Mouse (Mus musculus) heart, postnatal 36 days (tissue): Measurements from ENCODE around the gene Eri3. TPM values are rescaled to one million over a fixed set of nuclear protein-coding genes. Genes with fewer than 3 reads are reported as not detected.
A peak's percentile ranks its signal among the peaks of the same experiment; 100 is the strongest.

Experiments
- DNase-seq, 2 experiments: peaks; one replicate each; pipeline ENCODE4 v3.0.0; 2021 to 2022
- intact Hi-C: fragments of 180-260 bp; cut with DNase I; formaldehyde crosslinking; loops from one replicate; pipeline ENCODE4 v1.15.1; 2025
- total RNA-seq, 2 experiments: library from RNA; stranded (reverse); gene quantifications; 2 replicates each; pipeline ENCODE4 v1.2.3; 2021

Eri3 gene
- total RNA-seq, 2 experiments from 2014 or later: 89.9 to 91.4 TPM

DNA sequence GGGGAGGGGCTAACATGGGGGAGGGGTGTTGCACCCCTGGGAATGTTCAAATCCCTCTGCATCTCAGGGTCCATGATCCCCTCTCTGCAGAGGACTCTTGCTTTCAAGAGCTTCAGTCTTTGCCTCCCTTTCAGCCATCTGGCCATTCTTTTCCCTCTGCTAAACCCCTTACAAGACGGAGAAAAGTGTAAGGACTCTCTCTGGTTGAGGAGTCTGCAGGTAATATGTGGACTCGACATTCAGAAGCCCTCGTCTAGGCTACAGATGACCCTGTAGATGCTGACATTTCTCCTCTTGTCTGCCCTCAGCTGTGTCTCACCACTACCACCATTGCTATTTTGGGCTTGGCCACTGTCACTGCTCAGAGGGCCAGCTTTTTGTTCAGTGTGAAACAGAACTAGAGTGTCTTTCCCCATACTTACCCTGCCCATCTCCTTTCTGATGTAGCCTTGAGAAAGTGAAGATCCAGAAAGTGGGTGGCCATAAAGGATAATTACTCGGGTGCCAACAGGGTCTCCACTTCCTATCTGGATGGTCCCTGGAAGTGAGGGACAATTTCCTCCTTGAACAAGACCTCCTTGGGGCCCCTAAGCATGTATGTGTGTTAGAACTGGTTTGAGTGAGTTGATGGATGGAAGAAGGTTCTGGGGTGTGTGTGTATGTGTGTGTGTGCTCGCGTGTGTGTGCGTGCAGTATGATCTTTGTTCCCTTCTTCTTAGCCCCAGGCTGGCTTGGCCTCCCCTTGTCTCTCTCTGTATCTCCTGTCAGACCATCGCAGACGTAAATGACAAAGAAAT, 104.7 kb downstream of the Eri3 start:
- DNase-seq: no peak
- intact Hi-C loops: no loop called here

DNA sequence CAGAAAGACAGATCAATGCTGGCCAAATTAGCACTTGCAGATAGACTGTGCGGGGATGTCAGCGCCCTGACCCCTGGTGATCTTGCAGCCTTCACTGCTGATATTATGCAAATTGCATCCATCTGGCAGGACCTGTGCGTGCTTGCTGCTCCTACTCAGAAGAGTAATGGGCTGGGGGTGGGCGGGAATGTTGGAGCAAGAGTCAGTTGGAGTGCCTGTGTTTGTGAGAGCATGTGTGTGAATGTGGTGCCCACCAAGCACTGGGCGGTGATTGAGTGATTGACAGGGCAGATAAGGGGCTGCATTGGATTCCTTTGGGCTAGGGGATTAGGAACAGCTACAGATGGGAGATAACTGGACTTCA, 105.3 kb downstream of the Eri3 start:
- DNase-seq: no peak
- intact Hi-C loops: no loop called here

DNA sequence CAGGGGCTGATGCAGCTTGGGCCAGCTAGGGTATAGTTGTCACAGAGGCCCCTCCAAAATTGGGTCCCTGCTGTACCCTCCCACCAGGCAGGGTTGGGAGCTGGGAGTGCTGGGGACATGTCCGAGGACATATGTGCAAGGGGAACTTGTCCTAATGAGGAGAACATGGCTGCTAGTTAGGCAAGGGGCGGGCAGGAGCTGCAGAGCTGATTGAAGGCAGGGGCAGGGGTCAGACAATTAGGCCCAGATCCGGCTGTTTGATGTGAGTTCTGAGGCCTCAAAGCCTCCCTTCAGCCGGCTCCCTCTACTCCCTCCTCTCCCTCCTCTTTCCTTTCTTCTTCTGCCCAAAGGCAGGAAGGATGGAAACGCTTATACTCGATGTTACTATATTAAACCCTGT, 106.8 kb downstream of the Eri3 start:
- intact Hi-C loops: no loop called here
- DNase-seq: no peak

GRCm38 (mm10) chr4:117657646-117658045, 107.5 kb downstream of the Eri3 start:
- intact Hi-C loops: no loop called here
- no peak for DNase-seq

- DNase-seq: no peak
Observed at GRCm38 (mm10) chr4:117658582-117659444, 108.6 kb downstream of the Eri3 start.

DNA sequence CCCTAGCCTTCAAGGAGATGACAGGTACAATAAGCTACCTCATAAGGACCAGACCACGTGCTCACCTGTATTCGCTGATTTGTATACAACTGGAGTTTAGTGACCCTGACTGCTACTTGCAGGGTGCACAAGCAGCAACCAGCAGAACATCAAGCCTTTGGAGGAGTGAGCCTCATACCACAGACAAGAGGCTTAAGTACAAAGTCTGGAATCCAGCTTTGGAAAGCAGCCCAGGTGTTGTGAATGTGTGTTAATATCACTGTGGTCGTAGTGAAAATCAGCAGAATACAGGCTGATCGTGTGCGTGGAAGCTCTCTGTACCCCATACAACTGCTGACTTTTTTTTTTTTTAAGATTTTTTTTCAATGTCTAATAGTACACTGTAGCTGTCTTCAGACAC, 109.8 kb downstream of the Eri3 start:
- no peak for DNase-seq
- intact Hi-C loops: no loop called here

More at GRCm38 (mm10) chr4:117658582-117659444, 108.6 kb downstream of the Eri3 start:
- intact Hi-C loops: no loop called here

DNA sequence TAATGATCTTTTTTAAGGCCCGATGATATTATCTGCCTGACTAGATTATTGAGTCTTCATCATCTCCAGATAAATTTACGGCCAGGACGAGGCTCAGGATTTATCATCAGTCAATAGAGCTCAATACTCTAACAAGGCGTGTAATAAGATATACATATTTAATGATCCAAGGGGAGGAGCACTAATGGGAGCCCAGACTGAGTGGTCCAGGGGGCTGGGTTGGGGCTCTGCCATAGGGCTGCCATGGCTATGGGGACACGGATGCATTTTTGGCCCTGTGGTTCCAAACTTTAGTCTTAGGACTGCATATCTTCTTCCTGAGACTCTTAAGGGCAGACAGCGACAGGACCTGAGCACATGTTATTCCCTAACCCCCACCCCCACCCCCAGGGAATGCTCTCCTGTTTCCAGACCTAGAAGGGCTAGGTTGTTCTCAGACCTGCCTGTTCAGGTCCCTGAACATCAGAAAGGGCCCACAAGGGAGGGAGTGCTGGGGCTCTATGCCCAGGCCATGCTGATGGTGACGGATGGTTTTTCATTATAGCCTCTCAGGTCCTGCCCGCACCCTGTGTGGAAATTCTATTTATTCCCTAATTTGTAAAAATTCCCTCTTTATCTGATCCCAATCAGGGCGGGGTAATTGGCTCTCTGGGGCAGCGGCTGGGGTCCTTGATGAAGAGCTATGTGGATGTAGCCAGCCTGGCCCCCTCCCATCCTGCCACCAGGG, 114.4 kb downstream of the Eri3 start:
- intact Hi-C loops: no loop called here
- no peak for DNase-seq

- no peak for DNase-seq
- intact Hi-C loops: no loop called here
Observed at GRCm38 (mm10) chr4:117665531-117665930, 115.4 kb downstream of the Eri3 start.

DNA sequence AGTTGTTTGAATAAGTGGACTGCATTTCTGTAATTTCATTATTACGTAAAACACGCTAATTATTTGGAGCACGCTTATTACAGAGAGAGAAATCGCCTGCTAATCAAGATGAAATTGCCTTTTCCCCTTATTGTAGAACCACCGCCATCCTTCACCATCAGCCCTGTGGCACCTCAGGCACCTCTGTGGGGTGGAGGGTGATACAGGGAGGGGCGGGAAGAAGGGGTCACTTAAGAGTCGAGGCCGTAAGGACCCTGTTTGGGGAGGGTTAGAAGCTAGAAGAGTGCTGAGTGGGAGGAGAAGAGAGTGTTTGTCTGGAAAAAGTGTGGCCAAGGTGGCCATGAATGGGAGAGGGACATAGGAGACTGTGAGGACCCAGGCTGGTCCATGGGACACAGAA, 115.9 kb downstream of the Eri3 start:
- intact Hi-C loops: no loop called here
- DNase-seq: no peak

GRCm38 (mm10) chr4:117669874-117670273, 119.7 kb downstream of the Eri3 start:
- intact Hi-C loops: loop anchor here (10.0 kb wide), 1 partner anchor 275 kb away; no protein-coding TSS in a partner anchor
- DNase-seq: no peak

DNA sequence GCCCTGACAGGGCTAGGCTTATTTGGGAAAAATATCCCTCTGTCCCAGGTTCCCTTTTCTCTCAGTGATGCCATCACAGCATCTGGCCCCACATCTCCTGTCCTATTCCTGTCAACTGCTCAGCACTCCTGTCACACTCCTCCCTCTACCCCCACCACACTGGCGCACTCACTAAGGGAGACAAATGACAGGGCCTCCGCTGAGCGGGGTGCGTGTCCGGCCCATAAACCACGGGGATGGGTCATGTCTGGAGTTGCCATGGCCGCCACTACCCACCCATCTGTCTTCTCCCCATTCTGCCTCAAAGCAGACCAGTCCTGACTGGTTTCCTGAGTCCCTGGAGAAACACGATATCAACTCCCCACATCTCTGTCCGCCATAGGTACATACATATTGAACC, 121.9 kb downstream of the Eri3 start:
- no peak for DNase-seq
- intact Hi-C loops: loop anchor here (10.0 kb wide), 1 partner anchor 277 kb away; no protein-coding TSS in a partner anchor

- DNase-seq: no peak
- intact Hi-C loops: loop anchor here (10.0 kb wide), 1 partner anchor 279 kb away; no protein-coding TSS in a partner anchor
Observed at GRCm38 (mm10) chr4:117673901-117674300, 123.7 kb downstream of the Eri3 start.

DNA sequence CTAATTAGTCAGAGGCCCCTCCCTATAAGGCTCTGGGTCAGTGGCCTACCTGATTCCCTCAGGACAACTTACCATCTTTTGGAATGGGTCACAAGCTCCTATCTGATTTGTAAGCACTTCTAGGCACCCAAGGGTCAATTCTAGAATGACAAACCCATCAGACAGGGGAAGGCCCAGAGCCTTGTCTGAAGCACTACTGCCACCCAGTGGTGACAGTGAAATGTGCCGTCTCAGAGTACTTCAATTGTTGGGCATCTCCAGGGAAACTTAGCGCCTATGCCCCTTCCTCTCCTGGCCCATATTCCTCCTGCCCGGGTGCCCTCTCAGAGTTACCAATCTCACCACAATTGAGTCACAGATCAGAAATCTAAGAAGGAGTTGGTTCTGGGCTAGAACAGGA, 126.7 kb downstream of the Eri3 start:
- DNase-seq: peak; percentile 69 to 79
- intact Hi-C loops: loop anchor here (1.0 to 10.0 kb wide), 3 partner anchors 282 to 407 kb away; no protein-coding TSS in a partner anchor

DNA sequence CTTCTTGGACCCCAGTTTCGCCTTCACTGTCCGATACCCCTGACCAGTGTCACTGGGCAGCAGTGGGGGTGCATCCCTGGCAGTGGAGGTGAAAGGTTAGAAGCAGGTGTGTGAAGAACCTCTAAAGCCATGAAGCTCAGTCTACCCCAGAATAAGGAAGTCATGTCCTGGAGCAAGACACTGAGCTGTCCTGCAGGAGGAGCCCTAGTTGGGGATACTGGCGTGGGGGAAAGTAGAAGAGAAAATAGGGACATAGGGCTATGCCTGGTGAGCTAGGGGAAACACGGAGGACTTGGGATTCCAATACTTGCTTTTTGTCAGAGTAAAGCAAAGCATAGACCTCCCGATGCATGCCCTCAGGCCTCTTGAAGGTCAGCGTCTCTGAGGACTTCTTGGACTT, 130.8 kb downstream of the Eri3 start:
- intact Hi-C loops: no loop called here
- no peak for DNase-seq

GRCm38 (mm10) chr4:117681931-117682461, 131.8 kb downstream of the Eri3 start, which contains the start of gene Dmap1:
TSS of gene Dmap1 (minus strand) at chr4:117682273.
- intact Hi-C loops: no loop called here

GRCm38 (mm10) chr4:117682463-117682862, 132.3 kb downstream of the Eri3 start:
- no peak for DNase-seq
- intact Hi-C loops: no loop called here

More at GRCm38 (mm10) chr4:117681931-117682461, 131.8 kb downstream of the Eri3 start, which contains the start of gene Dmap1:
- DNase-seq: peak; percentile 84 to 87

- DNase-seq: no peak
- intact Hi-C loops: no loop called here
Observed at GRCm38 (mm10) chr4:117683048-117683768, 133.0 kb downstream of the Eri3 start.

DNA sequence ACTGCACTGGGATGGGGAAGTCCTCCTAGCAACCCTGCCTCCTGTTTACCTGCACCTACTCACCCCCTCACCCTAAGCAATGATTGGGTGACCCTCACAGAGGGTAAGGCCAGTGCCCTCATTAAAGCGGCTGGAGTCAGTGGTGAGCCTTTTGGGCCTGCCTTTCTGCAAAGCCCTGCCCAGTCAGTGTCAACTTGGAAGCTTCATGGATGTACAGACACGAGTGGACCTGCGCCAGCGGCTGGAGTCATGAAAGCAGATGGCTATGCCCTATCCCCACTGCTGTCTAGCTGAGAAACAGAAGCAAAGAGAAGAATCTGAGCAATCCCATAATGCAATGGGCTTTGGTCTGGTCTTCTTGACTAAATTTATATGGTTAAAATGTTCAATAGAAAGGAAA, 136.2 kb downstream of the Eri3 start:
- intact Hi-C loops: no loop called here
- no peak for DNase-seq

GRCm38 (mm10) chr4:117705361-117705760, 155.2 kb downstream of the Eri3 start:
- intact Hi-C loops: loop anchor here (10.0 kb wide), 3 partner anchors 69 to 379 kb away; no protein-coding TSS in a partner anchor
- peak; percentile 22 to 52 for DNase-seq
